Comparison of ENCODE assay signal across 8 mouse cellular contexts in the genomic region with DNA sequence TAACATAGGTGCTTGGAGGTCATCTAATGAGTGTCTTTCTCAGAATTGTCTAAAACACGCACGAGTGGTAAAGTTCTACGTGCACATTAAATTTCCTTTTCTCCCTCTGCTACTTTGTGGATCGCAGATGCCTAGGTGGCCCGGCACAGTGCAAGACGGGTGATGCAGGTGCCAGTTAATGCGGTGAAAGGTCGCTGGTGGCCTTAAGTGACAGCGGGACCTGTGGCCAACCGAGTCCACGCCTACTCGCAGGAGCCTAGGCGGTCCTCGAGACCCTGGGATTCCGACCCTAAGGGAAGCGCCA. TPM values are rescaled to one million over a fixed set of nuclear protein-coding genes. Genes with fewer than 3 reads are reported as not detected.
DNase-seq lines count a peak whose midpoint lies in the region; ATAC-seq and TF ChIP-seq lines count a peak whose summit lies in the region.

No protein-coding gene starts in this region.

- in situ Hi-C loops in ES-E14 (cut with MboI; ENCODE audit: low sequenced_read_pairs in 2 of 2, unreplicated experiment in 2 of 2), result no loop called here

- H3K9me3 ChIP-seq in heart, embryonic 13.5 days, result no peaks in the 10 kb centered on the region
- H3K9me3 ChIP-seq in ES-E14 (ENCODE audit: control insufficient read depth, insufficient read depth, low read depth, low read length), result no peaks in the 10 kb centered on the region
- no peaks in the 10 kb centered on the region for H3K9me3 ChIP-seq in hindbrain, embryonic 10.5 days
- H3K9me3 ChIP-seq in midbrain, embryonic 10.5 days (replicated peaks), result no peaks in the 10 kb centered on the region

- intact Hi-C loops in heart, postnatal 36 days (cut with DNase I), result loop anchor here (2.0 to 5.0 kb wide), 2 partner anchors 96 to 192 kb away; partner anchors contain the start of gene Men1

- H3K27ac ChIP-seq in heart, embryonic 13.5 days (replicated peaks), result peak overlapping the region; percentile 94
- peak overlapping the region; percentile 95; the same call in 1 of the 2 replicates for H3K27ac ChIP-seq in ES-E14 (ENCODE audit: insufficient read depth, low read depth, low read length, poor library complexity, severe bottlenecking)
- H3K27ac ChIP-seq in hindbrain, embryonic 10.5 days, result peak overlapping the region; percentile 97
- H3K27ac ChIP-seq in midbrain, embryonic 10.5 days (replicated peaks), result peak overlapping the region; percentile 97

- peaks cover 17% of the 10 kb centered on the region for H3K4me1 ChIP-seq in heart, embryonic 13.5 days
- peaks cover 0 to 4% of the 10 kb centered on the region in 2 experiments; a peak in 1 of 4 replicates for H3K4me1 ChIP-seq in ES-E14 (ENCODE audit: control insufficient read depth in 2 of 2, insufficient read depth in 2 of 2, low read length in 2 of 2, poor library complexity in 1 of 2)
- H3K4me1 ChIP-seq in hindbrain, embryonic 10.5 days (replicated peaks), result peaks cover 22% of the 10 kb centered on the region
- H3K4me1 ChIP-seq in midbrain, embryonic 10.5 days, result peaks cover 12% of the 10 kb centered on the region

- peak overlapping the region; percentile 68 for H3K4me3 ChIP-seq in heart, embryonic 13.5 days
- peak overlapping the region; percentile 81 to 83 for H3K4me3 ChIP-seq in ES-E14 (ENCODE audit: insufficient read depth in 1 of 2, low read depth in 1 of 2, low read length in 2 of 2, poor library complexity in 1 of 2, severe bottlenecking in 1 of 2)
- H3K4me3 ChIP-seq in hindbrain, embryonic 10.5 days, result peak overlapping the region; percentile 74
- H3K4me3 ChIP-seq in midbrain, embryonic 10.5 days, result peak overlapping the region; percentile 69

- peak overlapping the region; percentile 94 for H3K9ac ChIP-seq in heart, embryonic 13.5 days
- H3K9ac ChIP-seq in ES-E14 (ENCODE audit: insufficient read depth, low read depth, low read length, poor library complexity, severe bottlenecking), result peak overlapping the region; percentile 93

- no peak for ATAC-seq in heart, embryonic 13.5 days (ENCODE audit: extremely low read depth, insufficient number of reproducible peaks, low FRiP score, low TSS enrichment)

- H3K36me3 ChIP-seq in heart, embryonic 13.5 days, result peaks cover 26% of the 10 kb centered on the region
- peaks cover 13% of the 10 kb centered on the region; the same call in 1 of the 2 replicates for H3K36me3 ChIP-seq in ES-E14 (ENCODE audit: control insufficient read depth, insufficient read depth, low read length, poor library complexity, severe bottlenecking)
- peaks cover 34% of the 10 kb centered on the region for H3K36me3 ChIP-seq in hindbrain, embryonic 10.5 days
- H3K36me3 ChIP-seq in midbrain, embryonic 10.5 days, result peaks cover 34% of the 10 kb centered on the region

- WGBS in heart, embryonic 13.5 days, result 8% methylated on average over 16 of the region's 16 CpGs
- 11% methylated on average over 16 of the region's 16 CpGs for WGBS in hindbrain, embryonic 10.5 days
- 10% methylated on average over 16 of the region's 16 CpGs for WGBS in midbrain, embryonic 10.5 days

- peak overlapping the region; percentile 88 for H3K4me2 ChIP-seq in heart, embryonic 13.5 days

- H3K27me3 ChIP-seq in heart, embryonic 13.5 days (replicated peaks), result no peaks in the 10 kb centered on the region
- no peaks in the 10 kb centered on the region for H3K27me3 ChIP-seq in hindbrain, embryonic 10.5 days (ENCODE audit: insufficient read depth, poor library complexity, severe bottlenecking)
- H3K27me3 ChIP-seq in midbrain, embryonic 10.5 days (ENCODE audit: low read depth, poor library complexity, severe bottlenecking), result no peaks in the 10 kb centered on the region

- no peak for DNase-seq in heart, postnatal 36 days
- no peak for DNase-seq in ES-E14 (ENCODE audit: low read depth, low spot score)
- DNase-seq in hindbrain, embryonic 10.5 days (ENCODE audit: low spot score), result no peak
- no peak for DNase-seq in midbrain, embryonic 10.5 days (ENCODE audit: low spot score)
- no peak for DNase-seq in left cerebral cortex, adult 11 months (ENCODE audit: low spot score)
- no peak for DNase-seq in kidney, adult 8-10 months
- no peak for DNase-seq in spleen, adult 18-20 months

TF ChIP-seq in ES-E14, 5 proteins besides CTCF, POLR2A, EP300 and RAD21:
- TF ChIP-seq MAFK (IDR thresholded peaks at IDR 0.05; ENCODE audit: insufficient read depth, low read depth, low read length) (no peak), ZC3H11A (IDR thresholded peaks at IDR 0.05; ENCODE audit: borderline replicate concordance, low read depth, low read length) (no peak), HCFC1 (IDR thresholded peaks at IDR 0.05; ENCODE audit: borderline replicate concordance, insufficient read depth, low read length) (no peak), ZNF384 (IDR thresholded peaks at IDR 0.05; ENCODE audit: low read depth, low read length) (no peak), CHD2 (IDR thresholded peaks at IDR 0.05; ENCODE audit: low read depth, low read length) (no peak)

RNA-seq across cellular contexts. Expression of gene Batf2, which starts 0.5 kb away (rescaled TPM):
- polyA plus RNA-seq in heart, embryonic 13.5 days (2015; fragmentation: Nextera tagmentation; extraction: Ambion mirVana), result not detected in 2 replicates
- under 1 TPM; 0.69 to 0.89 TPM for total RNA-seq in heart, postnatal 36 days (2021)
- 0.18 TPM in 1 of 2 replicates, not detected in the other for total RNA-seq in ES-E14 (2012; rRNA removed)
- polyA plus RNA-seq in hindbrain, embryonic 10.5 days (2016; fragmentation: Nextera tagmentation; extraction: Ambion mirVana), result 0.09 TPM in 1 of 2 replicates, not detected in the other
- polyA plus RNA-seq in midbrain, embryonic 10.5 days (2016; fragmentation: Nextera tagmentation; extraction: Ambion mirVana), result not detected in 2 replicates

RNA-seq across cellular contexts. Expression of gene Arl2, which starts 1.0 kb away (rescaled TPM):
- polyA plus RNA-seq in heart, embryonic 13.5 days (2015; fragmentation: Nextera tagmentation; extraction: Ambion mirVana), result 83.0 and 85.6 TPM in 2 replicates
- total RNA-seq in heart, postnatal 36 days (2021), result 10 to 100 TPM; 57.7 to 67.5 TPM
- total RNA-seq in ES-E14 (2012; rRNA removed), result 42.2 and 43.8 TPM in 2 replicates
- 125 and 130 TPM in 2 replicates for polyA plus RNA-seq in hindbrain, embryonic 10.5 days (2016; fragmentation: Nextera tagmentation; extraction: Ambion mirVana)
- polyA plus RNA-seq in midbrain, embryonic 10.5 days (2016; fragmentation: Nextera tagmentation; extraction: Ambion mirVana), result 118 and 124 TPM in 2 replicates

RNA-seq across cellular contexts. Expression of gene Snx15, which starts 12.2 kb away (rescaled TPM):
- polyA plus RNA-seq in heart, embryonic 13.5 days (2015; fragmentation: Nextera tagmentation; extraction: Ambion mirVana), result 21.0 and 23.9 TPM in 2 replicates
- 10 to 100 TPM; 12.8 to 13.3 TPM for total RNA-seq in heart, postnatal 36 days (2021)
- 8.9 and 11.9 TPM in 2 replicates for total RNA-seq in ES-E14 (2012; rRNA removed)
- polyA plus RNA-seq in hindbrain, embryonic 10.5 days (2016; fragmentation: Nextera tagmentation; extraction: Ambion mirVana), result 27.0 and 35.1 TPM in 2 replicates
- 24.0 and 28.9 TPM in 2 replicates for polyA plus RNA-seq in midbrain, embryonic 10.5 days (2016; fragmentation: Nextera tagmentation; extraction: Ambion mirVana)

RNA-seq across cellular contexts. Expression of gene Sac3d1, which starts 21.9 kb away (rescaled TPM):
- polyA plus RNA-seq in heart, embryonic 13.5 days (2015; fragmentation: Nextera tagmentation; extraction: Ambion mirVana), result 30.8 and 33.0 TPM in 2 replicates
- total RNA-seq in heart, postnatal 36 days (2021), result 1 to 10 TPM; 8.5 to 8.8 TPM
- total RNA-seq in ES-E14 (2012; rRNA removed), result 25.2 and 28.2 TPM in 2 replicates
- 70.0 and 70.1 TPM in 2 replicates for polyA plus RNA-seq in hindbrain, embryonic 10.5 days (2016; fragmentation: Nextera tagmentation; extraction: Ambion mirVana)
- polyA plus RNA-seq in midbrain, embryonic 10.5 days (2016; fragmentation: Nextera tagmentation; extraction: Ambion mirVana), result 61.8 and 70.0 TPM in 2 replicates

RNA-seq across cellular contexts. Expression of gene Naaladl1, which starts 34.7 kb away (rescaled TPM):
- polyA plus RNA-seq in heart, embryonic 13.5 days (2015; fragmentation: Nextera tagmentation; extraction: Ambion mirVana), result 0.09 and 0.24 TPM in 2 replicates
- not detected for total RNA-seq in heart, postnatal 36 days (2021)
- 0.80 and 3.5 TPM in 2 replicates for total RNA-seq in ES-E14 (2012; rRNA removed)
- polyA plus RNA-seq in hindbrain, embryonic 10.5 days (2016; fragmentation: Nextera tagmentation; extraction: Ambion mirVana), result 0.64 and 0.90 TPM in 2 replicates
- 0.72 and 0.99 TPM in 2 replicates for polyA plus RNA-seq in midbrain, embryonic 10.5 days (2016; fragmentation: Nextera tagmentation; extraction: Ambion mirVana)
